Mouse (Mus musculus) limb, embryonic 12.5 days (tissue): ENCODE measurements around the gene Dchs1. TPM values are rescaled to one million over a fixed set of nuclear protein-coding genes. Genes with fewer than 3 reads are reported as not detected.
A peak's percentile ranks its signal among the peaks of the same experiment; 100 is the strongest.

Experiments
- ATAC-seq: fragments of 200-750 bp; cut with Nextera tagmentation; 2 replicates; pipeline ENCODE4 v1.8.0; 2017; ENCODE audit warnings: low read depth, moderate TSS enrichment; ENCODE audit not compliant: insufficient number of reproducible peaks, insufficient read depth, low FRiP score, low TSS enrichment
- H3K27ac ChIP-seq: fragments of 300-500 bp; sonication (generic); 2 replicates; pipeline ENCODE4 v1.5.1; 2016; ENCODE audit warnings: mild to moderate bottlenecking, moderate library complexity
- H3K27me3 ChIP-seq: fragments of 300-500 bp; sonication (generic); 2 replicates; pipeline ENCODE4 v1.6.1; 2016; ENCODE audit warnings: mild to moderate bottlenecking, moderate library complexity
- H3K36me3 ChIP-seq: fragments of 300-500 bp; sonication (generic); 2 replicates; pipeline ENCODE4 v1.6.1; 2016; ENCODE audit warnings: mild to moderate bottlenecking, moderate library complexity
- H3K4me1 ChIP-seq: fragments of 300-500 bp; sonication (generic); replicated peaks from 2 replicates; pipeline ENCODE4 v1.6.1; 2016
- H3K4me2 ChIP-seq: fragments of 300-500 bp; sonication (generic); 2 replicates; pipeline ENCODE4 v1.6.1; 2016; ENCODE audit warnings: mild to moderate bottlenecking, moderate library complexity
- H3K4me3 ChIP-seq: fragments of 300-500 bp; sonication (generic); replicated peaks from 2 replicates; pipeline ENCODE4 v1.5.1; 2016; ENCODE audit warnings: mild to moderate bottlenecking
- H3K9ac ChIP-seq: fragments of 300-500 bp; sonication (generic); replicated peaks from 2 replicates; pipeline ENCODE4 v1.6.1; 2016; ENCODE audit warnings: mild to moderate bottlenecking, moderate library complexity
- H3K9me3 ChIP-seq: fragments of 300-500 bp; sonication (generic); 2 replicates; pipeline ENCODE4 v1.6.1; 2016; ENCODE audit warnings: mild to moderate bottlenecking, moderate library complexity
- WGBS: fragments of 180-500 bp; shearing (Covaris S2); methylation state at CpG from one replicate; pipeline ENCODE4 v1.1.7; 2016; 5-methylcytosine and 5-hydroxymethylcytosine counted together
- polyA plus RNA-seq: library from polyadenylated mRNA; unstranded; fragments of >200 nt; fragmentation: Nextera tagmentation; extraction: Ambion mirVana; gene quantifications from 2 replicates; pipeline ENCODE4 v1.2.1, GENCODE M21; 2016

The Dchs1 gene
- polyA plus RNA-seq, 1 experiment from 2014 or later = 24.8 TPM

- Histone ChIP-seq H3K4me2 (peak overlapping the region; percentile 84; the same call in 1 of the 2 replicates), H3K9ac (no peak overlapping the region), H3K27ac (no peak overlapping the region), H3K27me3 (no peaks in the 10 kb centered on the region), H3K4me3 (no peak overlapping the region), H3K9me3 (no peaks in the 10 kb centered on the region), H3K36me3 (peaks cover 69% of the 10 kb centered on the region), H3K4me1 (peaks cover 56% of the 10 kb centered on the region)
- no peak for ATAC-seq
- WGBS = 48% methylated on average over 4 of the region's 4 CpGs
Observed at GRCm38 (mm10) chr7:105783861-105784260, 3.6 kb downstream of the Dchs1 start.

- Histone ChIP-seq H3K27ac (peak overlapping the region; percentile 99), H3K36me3 (peaks cover 74% of the 10 kb centered on the region), H3K4me2 (peak overlapping the region; percentile 67), H3K27me3 (no peaks in the 10 kb centered on the region), H3K4me3 (peak overlapping the region; percentile 40), H3K9ac (peak overlapping the region; percentile 62), H3K9me3 (no peaks in the 10 kb centered on the region), H3K4me1 (peaks cover 53% of the 10 kb centered on the region)
- WGBS = 21% methylated on average over 4 of the region's 4 CpGs
- ATAC-seq = peak; percentile 91
Observed at GRCm38 (mm10) chr7:105778553-105779265, 8.7 kb downstream of the Dchs1 start.

GRCm38 (mm10) chr7:105777797-105778552 lies 9.5 kb downstream of the Dchs1 start:
- H3K4me1 ChIP-seq = peaks cover 52% of the 10 kb centered on the region
- peak overlapping the region; percentile 40 for H3K4me3 ChIP-seq
- peak overlapping the region; percentile 62 for H3K9ac ChIP-seq
- H3K27me3 ChIP-seq = no peaks in the 10 kb centered on the region
- H3K36me3 ChIP-seq = peaks cover 71% of the 10 kb centered on the region
- 13% methylated on average over 13 of the region's 13 CpGs for WGBS
- H3K27ac ChIP-seq = peak overlapping the region; percentile 99
- no peaks in the 10 kb centered on the region for H3K9me3 ChIP-seq
- ATAC-seq = peak; percentile 94
- H3K4me2 ChIP-seq = peak overlapping the region; percentile 67

GRCm38 (mm10) chr7:105777316-105777715 lies 10.1 kb downstream of the Dchs1 start:
- Histone ChIP-seq H3K27ac (peak overlapping the region; percentile 99), H3K4me1 (peaks cover 52% of the 10 kb centered on the region), H3K4me3 (peak overlapping the region; percentile 40), H3K27me3 (no peaks in the 10 kb centered on the region), H3K4me2 (peak overlapping the region; percentile 67), H3K9ac (no peak overlapping the region), H3K36me3 (peaks cover 71% of the 10 kb centered on the region), H3K9me3 (no peaks in the 10 kb centered on the region)
- 85% methylated on average over 1 of the region's 1 CpGs for WGBS
- ATAC-seq = no peak

- Histone ChIP-seq H3K36me3 (peaks cover 71% of the 10 kb centered on the region), H3K4me2 (no peak overlapping the region), H3K27me3 (no peaks in the 10 kb centered on the region), H3K9ac (no peak overlapping the region), H3K4me1 (peaks cover 54% of the 10 kb centered on the region), H3K27ac (no peak overlapping the region), H3K4me3 (no peak overlapping the region), H3K9me3 (no peaks in the 10 kb centered on the region)
- no peak for ATAC-seq
- WGBS = 88% methylated on average over 2 of the region's 2 CpGs
Observed at GRCm38 (mm10) chr7:105776026-105776425, 11.4 kb downstream of the Dchs1 start.

GRCm38 (mm10) chr7:105774661-105775060 lies 12.8 kb downstream of the Dchs1 start:
- WGBS = 67% methylated on average over 8 of the region's 8 CpGs
- Histone ChIP-seq H3K27ac (no peak overlapping the region), H3K9me3 (no peaks in the 10 kb centered on the region), H3K4me2 (no peak overlapping the region), H3K4me3 (no peak overlapping the region), H3K36me3 (peaks cover 73% of the 10 kb centered on the region), H3K9ac (no peak overlapping the region; the same call in 1 of the 2 replicates), H3K27me3 (no peaks in the 10 kb centered on the region), H3K4me1 (peaks cover 51% of the 10 kb centered on the region)
- ATAC-seq = no peak

- H3K27ac ChIP-seq = no peak overlapping the region
- no peaks in the 10 kb centered on the region for H3K9me3 ChIP-seq
- peaks cover 48% of the 10 kb centered on the region for H3K4me1 ChIP-seq
- 86% methylated on average over 5 of the region's 5 CpGs for WGBS
- ATAC-seq = no peak
- no peaks in the 10 kb centered on the region for H3K27me3 ChIP-seq
- no peak overlapping the region for H3K4me3 ChIP-seq
- H3K36me3 ChIP-seq = peaks cover 79% of the 10 kb centered on the region
- no peak overlapping the region for H3K9ac ChIP-seq
- no peak overlapping the region for H3K4me2 ChIP-seq
Observed at GRCm38 (mm10) chr7:105773041-105773440, 14.4 kb downstream of the Dchs1 start.

GRCm38 (mm10) chr7:105772331-105772730 lies 15.1 kb downstream of the Dchs1 start:
- Histone ChIP-seq H3K9me3 (no peaks in the 10 kb centered on the region), H3K27me3 (no peaks in the 10 kb centered on the region), H3K4me1 (peaks cover 48% of the 10 kb centered on the region), H3K9ac (no peak overlapping the region), H3K4me2 (no peak overlapping the region), H3K4me3 (no peak overlapping the region), H3K36me3 (peaks cover 86% of the 10 kb centered on the region), H3K27ac (no peak overlapping the region)
- no peak for ATAC-seq
- WGBS = 94% methylated on average over 15 of the region's 15 CpGs

GRCm38 (mm10) chr7:105769959-105770358 lies 17.5 kb downstream of the Dchs1 start:
- no peak overlapping the region for H3K4me2 ChIP-seq
- H3K4me3 ChIP-seq = no peak overlapping the region
- H3K4me1 ChIP-seq = peaks cover 34% of the 10 kb centered on the region
- no peaks in the 10 kb centered on the region for H3K9me3 ChIP-seq
- WGBS = 89% methylated on average over 3 of the region's 3 CpGs
- ATAC-seq = no peak
- H3K27me3 ChIP-seq = no peaks in the 10 kb centered on the region
- H3K36me3 ChIP-seq = peaks cover 92% of the 10 kb centered on the region
- no peak overlapping the region for H3K9ac ChIP-seq
- no peak overlapping the region for H3K27ac ChIP-seq

- H3K27me3 ChIP-seq = peaks cover 12% of the 10 kb centered on the region
- H3K9me3 ChIP-seq = no peaks in the 10 kb centered on the region
- no peak overlapping the region for H3K9ac ChIP-seq
- no peak for ATAC-seq
- H3K4me2 ChIP-seq = peak overlapping the region; percentile 30
- peaks cover 96% of the 10 kb centered on the region for H3K36me3 ChIP-seq
- H3K4me3 ChIP-seq = no peak overlapping the region
- H3K4me1 ChIP-seq = peaks cover 28% of the 10 kb centered on the region
- peak overlapping the region; percentile 74 for H3K27ac ChIP-seq
- WGBS = 21% methylated on average over 6 of the region's 6 CpGs
Observed at GRCm38 (mm10) chr7:105767729-105768165, 19.7 kb downstream of the Dchs1 start.

GRCm38 (mm10) chr7:105764331-105764730 lies 23.1 kb downstream of the Dchs1 start:
- Histone ChIP-seq H3K4me3 (no peak overlapping the region), H3K36me3 (peaks cover 88% of the 10 kb centered on the region), H3K9ac (no peak overlapping the region), H3K4me2 (no peak overlapping the region), H3K27me3 (peaks cover 12% of the 10 kb centered on the region), H3K4me1 (peaks cover 25% of the 10 kb centered on the region), H3K27ac (no peak overlapping the region), H3K9me3 (no peaks in the 10 kb centered on the region)
- 93% methylated on average over 11 of the region's 11 CpGs for WGBS
- no peak for ATAC-seq
